Mouse (Mus musculus) embryonic facial prominence, embryonic 13.5 days (tissue): Measurements from ENCODE around the gene Myh6. TPM values are rescaled to one million over a fixed set of nuclear protein-coding genes. Genes with fewer than 3 reads are reported as not detected.

Source experiments
- ATAC-seq: fragments of 200-750 bp; cut with Nextera tagmentation; 2 replicates; pipeline ENCODE4 v1.8.0; 2017; ENCODE audit warnings: low read depth; ENCODE audit not compliant: insufficient number of reproducible peaks, insufficient read depth, low FRiP score, low TSS enrichment
- H3K27ac ChIP-seq: fragments of 300-500 bp; sonication (generic); 2 replicates; pipeline ENCODE4 v1.5.1; 2015; ENCODE audit warnings: moderate library complexity, mild to moderate bottlenecking, inconsistent platforms
- H3K27me3 ChIP-seq: fragments of 300-500 bp; sonication (generic); 2 replicates; pipeline ENCODE4 v1.6.1; 2015; ENCODE audit warnings: mild to moderate bottlenecking, inconsistent platforms
- H3K36me3 ChIP-seq: fragments of 300-500 bp; sonication (generic); 2 replicates; pipeline ENCODE4 v1.6.1; 2015; ENCODE audit warnings: mild to moderate bottlenecking, inconsistent platforms
- H3K4me1 ChIP-seq: fragments of 300-500 bp; sonication (generic); 2 replicates; pipeline ENCODE4 v1.6.1; 2015; ENCODE audit warnings: inconsistent platforms
- H3K4me2 ChIP-seq: fragments of 300-500 bp; sonication (generic); 2 replicates; pipeline ENCODE4 v1.6.1; 2015; ENCODE audit warnings: moderate library complexity, mild to moderate bottlenecking, inconsistent platforms
- H3K4me3 ChIP-seq: fragments of 300-500 bp; sonication (generic); 2 replicates; pipeline ENCODE4 v1.5.1; 2015; ENCODE audit warnings: mild to moderate bottlenecking, inconsistent platforms
- H3K9ac ChIP-seq: fragments of 300-500 bp; sonication (generic); 2 replicates; pipeline ENCODE4 v1.6.1; 2015; ENCODE audit warnings: mild to moderate bottlenecking, inconsistent platforms
- H3K9me3 ChIP-seq: fragments of 300-500 bp; sonication (generic); 2 replicates; pipeline ENCODE4 v1.6.1; 2016; ENCODE audit warnings: inconsistent platforms
- WGBS: fragments of 180-500 bp; shearing (Covaris S2); methylation state at CpG from one replicate; pipeline ENCODE4 v1.1.7; 2015; ENCODE audit warnings: mixed read lengths; 5-methylcytosine and 5-hydroxymethylcytosine counted together
- polyA plus RNA-seq: library from polyadenylated mRNA; unstranded; fragments of >200 nt; fragmentation: Nextera tagmentation; extraction: Ambion mirVana; gene quantifications from 2 replicates; pipeline ENCODE4 v1.2.1, GENCODE M21; 2015

The Myh6 gene
- 0.74 and 4.9 TPM in 2 replicates for polyA plus RNA-seq

DNA sequence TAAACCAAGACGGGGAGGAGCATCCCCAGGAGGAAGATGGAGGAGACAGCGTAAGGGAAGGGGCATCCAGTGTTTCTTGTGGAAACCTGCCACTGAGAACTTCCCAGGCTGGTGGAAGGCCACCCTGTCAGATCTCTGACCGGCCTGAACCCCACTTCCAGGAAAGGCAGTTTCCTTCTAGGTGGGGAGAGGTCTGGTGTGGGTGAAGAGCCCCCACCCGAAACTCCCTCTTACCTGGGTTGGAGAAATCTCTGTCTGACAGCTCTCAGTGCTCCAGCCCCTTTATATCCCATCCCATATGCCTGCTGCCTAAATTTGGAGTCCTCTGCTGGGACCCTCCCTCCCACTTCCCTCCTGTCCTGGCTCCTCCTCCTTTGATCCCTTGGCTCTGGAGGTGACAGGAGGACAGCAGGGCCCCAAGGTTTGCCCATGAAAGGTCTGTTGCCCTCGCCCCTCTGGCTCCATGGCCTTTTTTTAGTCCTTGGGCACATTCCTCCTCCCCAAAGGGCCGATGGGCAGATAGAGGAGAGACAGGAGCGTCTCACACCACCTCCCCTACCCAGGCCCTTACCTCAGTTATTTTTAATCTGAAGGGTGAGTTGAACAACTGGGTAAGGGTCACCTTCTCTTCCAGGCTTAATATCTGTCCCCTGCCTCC lies at the start of gene Myh6:
Myh6 (minus strand) TSS at position 608 of the 658 bp plus-strand sequence.
- H3K4me3 ChIP-seq = no peak within 1 kb of the TSS
- H3K9me3 ChIP-seq = no peaks in the 10 kb centered on the region
- ATAC-seq = no peak
- no peak within 1 kb of the TSS for H3K9ac ChIP-seq
- no peaks in the 10 kb centered on the region for H3K36me3 ChIP-seq
- H3K27me3 ChIP-seq = no peaks in the 10 kb centered on the region
- no peak within 1 kb of the TSS for H3K27ac ChIP-seq
- no peaks in the 10 kb centered on the region for H3K4me1 ChIP-seq
- 71% methylated on average over 7 of the region's 7 CpGs for WGBS
- no peak within 1 kb of the TSS for H3K4me2 ChIP-seq

DNA sequence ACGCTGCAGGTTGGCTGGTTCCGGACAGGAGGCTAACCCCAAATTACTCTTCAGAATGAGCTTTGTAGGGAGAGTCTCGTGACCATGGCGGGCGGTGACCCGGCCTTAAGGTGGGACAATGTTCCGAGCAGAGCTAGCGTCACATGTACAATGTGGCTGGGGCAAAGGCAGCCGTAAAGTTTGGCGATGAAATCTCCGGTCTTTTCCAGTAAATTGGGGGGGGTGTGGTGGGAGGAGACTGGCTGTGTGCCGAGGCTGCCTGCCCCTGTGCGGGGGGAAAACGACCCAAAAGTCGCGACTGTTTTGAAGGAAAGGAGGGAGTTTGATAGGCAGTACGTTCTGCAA lies 49.0 kb upstream of the Myh6 start:
- Histone ChIP-seq H3K9ac (peak overlapping the region; percentile 91), H3K9me3 (no peaks in the 10 kb centered on the region), H3K4me1 (no peaks in the 10 kb centered on the region), H3K27ac (peak overlapping the region; percentile 88), H3K36me3 (peaks cover 23% of the 10 kb centered on the region), H3K27me3 (no peaks in the 10 kb centered on the region), H3K4me2 (peak overlapping the region; percentile 83), H3K4me3 (peak overlapping the region; percentile 86)
- no peak for ATAC-seq
- WGBS = under 1% methylated on average over 17 of the region's 17 CpGs

DNA sequence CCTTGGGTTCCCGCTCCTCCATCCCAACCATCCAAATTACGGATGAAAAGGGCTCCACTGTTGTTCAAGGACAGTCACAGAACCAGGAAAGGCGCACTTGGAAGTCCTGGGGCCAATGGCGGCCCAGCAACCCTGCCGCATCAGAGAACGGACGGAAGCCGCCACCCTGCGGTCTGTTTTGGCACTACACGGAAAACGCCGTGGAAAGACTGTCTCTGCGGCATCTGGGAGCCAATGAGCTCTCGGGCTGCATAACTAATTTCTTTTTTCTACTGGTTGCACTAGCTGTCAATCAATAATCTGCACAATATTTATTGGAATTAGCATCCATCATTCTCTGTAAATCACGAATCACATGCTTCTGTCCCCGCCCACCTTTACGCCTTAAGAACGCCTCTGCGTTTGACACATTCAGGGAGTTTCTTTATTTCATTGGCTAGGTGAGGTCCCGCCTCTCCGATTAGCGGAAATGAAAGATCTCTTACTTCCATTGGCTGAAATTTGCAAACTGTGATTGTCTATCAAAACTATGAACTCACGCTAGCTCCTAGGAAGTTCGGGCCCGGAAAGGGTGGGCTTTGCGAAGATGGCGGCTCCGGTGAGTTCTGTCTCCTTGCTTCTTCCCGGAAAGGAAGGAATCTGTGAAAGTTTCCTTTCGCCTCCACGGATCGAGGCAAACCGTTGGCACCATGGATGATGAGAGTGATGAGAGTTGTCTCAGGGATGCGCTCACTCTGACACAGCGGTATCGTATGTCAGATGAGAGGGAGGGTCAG lies 48.5 kb upstream of the Myh6 start, which contains the start of gene Ngdn:
Ngdn (plus strand) TSS at position 464 of the 776 bp plus-strand sequence.
- ATAC-seq = peak; percentile 95
- no peaks in the 10 kb centered on the region for H3K27me3 ChIP-seq

DNA sequence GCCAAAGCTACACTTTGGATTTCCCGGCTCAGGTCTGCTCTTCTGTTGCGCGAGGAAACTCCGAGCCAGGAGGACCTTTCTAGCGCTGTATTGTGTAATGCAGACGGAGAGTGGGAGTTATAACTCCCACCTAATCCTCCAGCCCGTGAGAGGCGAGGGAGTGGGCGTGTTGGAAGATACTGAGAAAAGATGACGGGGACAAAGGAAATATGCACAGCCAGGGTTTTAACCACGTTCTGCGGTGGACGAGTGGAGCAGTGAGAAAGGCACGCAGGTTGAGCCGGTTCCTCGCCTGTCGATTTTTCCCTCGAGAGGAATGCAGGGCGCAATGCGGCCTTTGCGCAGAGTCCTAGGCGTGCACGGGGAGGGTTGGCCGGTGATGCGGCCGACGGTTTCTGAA lies 47.9 kb upstream of the Myh6 start:
- peak; percentile 68 for ATAC-seq
- Histone ChIP-seq H3K4me3 (peak overlapping the region; percentile 52), H3K36me3 (peaks cover 15% of the 10 kb centered on the region), H3K4me2 (peak overlapping the region; percentile 66), H3K27ac (peak overlapping the region; percentile 95), H3K9me3 (no peaks in the 10 kb centered on the region), H3K4me1 (no peaks in the 10 kb centered on the region), H3K27me3 (no peaks in the 10 kb centered on the region), H3K9ac (peak overlapping the region; percentile 79)
- WGBS = under 1% methylated on average over 27 of the region's 27 CpGs

More for the DNA sequence above, 48.5 kb upstream of the Myh6 start, which contains the start of gene Ngdn:
- Histone ChIP-seq H3K27ac (peak within 1 kb of the TSS; percentile 95), H3K4me3 (peak within 1 kb of the TSS; percentile 86), H3K4me2 (peak within 1 kb of the TSS; percentile 83), H3K36me3 (peaks cover 18% of the 10 kb centered on the region), H3K4me1 (no peaks in the 10 kb centered on the region), H3K9ac (peak within 1 kb of the TSS; percentile 91), H3K9me3 (no peaks in the 10 kb centered on the region)
- WGBS = under 1% methylated on average over 36 of the region's 36 CpGs

DNA sequence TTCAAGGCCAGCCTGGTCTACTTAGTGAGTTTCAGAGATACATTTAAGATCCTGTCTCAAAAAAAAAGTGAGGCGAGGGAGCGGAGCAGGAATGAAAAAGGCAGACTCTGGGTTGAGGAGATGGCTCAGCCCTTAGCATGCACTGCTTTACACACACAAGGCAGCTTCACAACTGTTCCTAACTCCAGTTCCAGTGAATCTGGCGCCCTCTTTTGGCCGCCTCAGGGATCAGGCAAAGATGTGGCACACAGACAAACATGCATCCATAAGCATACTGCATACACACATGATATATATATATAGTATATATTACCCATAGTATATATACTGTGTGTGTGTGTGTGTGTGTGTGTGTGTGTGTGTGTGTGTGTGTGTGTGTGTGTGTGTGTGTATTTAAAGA lies 44.4 kb upstream of the Myh6 start:
- Histone ChIP-seq H3K9me3 (no peaks in the 10 kb centered on the region), H3K9ac (no peak overlapping the region), H3K4me2 (no peak overlapping the region), H3K27ac (no peak overlapping the region), H3K4me1 (no peaks in the 10 kb centered on the region), H3K27me3 (no peaks in the 10 kb centered on the region), H3K4me3 (no peak overlapping the region), H3K36me3 (no peaks in the 10 kb centered on the region)
- no peak for ATAC-seq
- WGBS = 59% methylated on average over 4 of the region's 4 CpGs

DNA sequence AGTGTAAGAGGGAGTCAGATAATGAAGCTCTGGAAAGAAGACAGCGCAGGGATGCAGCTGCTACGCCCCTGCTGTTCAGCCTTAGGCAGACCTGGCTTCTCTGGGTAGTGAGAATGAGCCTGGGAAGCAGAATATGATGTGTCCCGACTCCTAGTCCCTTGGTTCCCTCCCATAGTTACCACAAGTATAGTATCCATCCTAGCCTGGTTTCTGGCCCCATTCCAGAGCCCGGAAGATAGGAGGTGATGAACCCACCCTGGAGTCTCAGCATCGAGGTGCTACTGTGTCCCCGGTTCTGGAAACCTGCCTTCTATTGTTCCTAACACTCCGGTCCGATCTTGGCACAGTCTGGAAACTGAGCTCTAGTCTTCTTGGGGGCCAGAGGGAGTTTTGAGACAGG lies 41.7 kb upstream of the Myh6 start:
- no peak for ATAC-seq
- 75% methylated on average over 8 of the region's 8 CpGs for WGBS
- Histone ChIP-seq H3K27me3 (no peaks in the 10 kb centered on the region), H3K9ac (no peak overlapping the region), H3K27ac (no peak overlapping the region), H3K4me3 (no peak overlapping the region), H3K4me2 (no peak overlapping the region), H3K36me3 (no peaks in the 10 kb centered on the region), H3K4me1 (0 out of 2 replicates have a peak, but pooled peaks cover 7% of the 10 kb centered on the region), H3K9me3 (no peaks in the 10 kb centered on the region)

DNA sequence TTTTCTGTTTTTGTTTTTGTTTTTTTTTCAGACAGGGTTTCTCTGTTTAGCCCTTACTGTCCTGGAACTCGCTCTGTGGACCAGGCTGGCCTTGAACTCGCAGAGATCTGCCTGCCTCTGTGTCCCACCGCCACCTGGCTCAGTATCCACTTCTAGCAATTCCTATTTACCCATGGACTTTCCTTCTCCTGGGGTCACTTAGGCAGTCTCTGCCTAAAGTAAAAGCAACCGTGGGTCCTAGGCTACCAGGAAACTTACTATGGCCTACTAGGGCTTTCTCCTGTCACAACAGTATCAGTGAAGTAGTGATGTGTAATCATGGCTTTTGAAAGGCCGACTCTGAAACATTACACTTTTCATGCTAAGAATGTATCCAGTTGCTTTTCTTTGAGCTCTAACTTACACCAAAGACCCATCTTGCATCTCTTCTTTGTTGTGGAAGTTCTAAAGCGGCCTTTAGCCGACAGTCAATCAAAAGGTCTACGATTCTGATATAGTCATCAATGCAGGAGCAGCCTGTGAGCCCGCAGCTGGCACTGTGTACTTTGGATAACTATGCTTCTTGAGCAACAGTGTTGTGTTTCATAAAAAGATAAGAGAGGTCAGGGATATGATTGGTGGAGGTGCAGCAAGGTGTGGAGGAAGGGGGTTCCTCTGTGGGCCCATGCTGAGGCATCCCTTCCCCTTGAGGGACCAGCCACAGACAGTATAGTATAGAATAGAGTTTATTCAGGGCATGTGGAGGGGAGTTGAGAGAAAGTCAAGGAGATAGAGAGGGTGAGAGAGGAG lies 40.6 kb upstream of the Myh6 start:
- H3K27ac ChIP-seq = no peak overlapping the region
- no peak overlapping the region for H3K4me3 ChIP-seq
- H3K27me3 ChIP-seq = no peaks in the 10 kb centered on the region
- no peak for ATAC-seq
- WGBS = 86% methylated on average over 9 of the region's 9 CpGs
- H3K4me1 ChIP-seq = 0 out of 2 replicates have a peak, but pooled peaks cover 9% of the 10 kb centered on the region
- no peak overlapping the region for H3K4me2 ChIP-seq
- no peaks in the 10 kb centered on the region for H3K36me3 ChIP-seq
- H3K9me3 ChIP-seq = no peaks in the 10 kb centered on the region
- H3K9ac ChIP-seq = no peak overlapping the region

DNA sequence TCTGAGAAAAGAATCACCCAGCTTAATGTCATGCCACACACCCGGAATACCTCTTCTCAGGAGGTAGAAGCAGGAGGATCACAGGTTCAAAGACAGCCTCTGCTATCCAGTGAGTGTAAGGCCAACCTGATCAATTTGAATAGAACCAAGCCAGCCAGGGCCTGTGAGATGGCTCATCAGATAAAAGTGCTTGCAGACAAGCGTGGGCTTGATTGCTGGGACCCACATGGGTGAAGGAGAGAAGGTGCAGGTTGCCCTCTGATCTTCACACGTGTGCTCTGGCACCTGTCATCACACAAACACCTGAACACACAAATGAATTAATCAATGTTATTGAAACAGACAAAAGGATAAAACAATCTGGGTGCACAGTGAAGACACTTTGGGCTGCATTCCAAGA lies 39.8 kb upstream of the Myh6 start:
- WGBS = 68% methylated on average over 3 of the region's 3 CpGs
- no peaks in the 10 kb centered on the region for H3K36me3 ChIP-seq
- H3K27me3 ChIP-seq = no peaks in the 10 kb centered on the region
- H3K27ac ChIP-seq = no peak overlapping the region
- H3K4me1 ChIP-seq = 0 out of 2 replicates have a peak, but pooled peaks cover 11% of the 10 kb centered on the region
- H3K4me2 ChIP-seq = no peak overlapping the region
- H3K9ac ChIP-seq = no peak overlapping the region
- H3K4me3 ChIP-seq = no peak overlapping the region
- no peak for ATAC-seq
- H3K9me3 ChIP-seq = no peaks in the 10 kb centered on the region

DNA sequence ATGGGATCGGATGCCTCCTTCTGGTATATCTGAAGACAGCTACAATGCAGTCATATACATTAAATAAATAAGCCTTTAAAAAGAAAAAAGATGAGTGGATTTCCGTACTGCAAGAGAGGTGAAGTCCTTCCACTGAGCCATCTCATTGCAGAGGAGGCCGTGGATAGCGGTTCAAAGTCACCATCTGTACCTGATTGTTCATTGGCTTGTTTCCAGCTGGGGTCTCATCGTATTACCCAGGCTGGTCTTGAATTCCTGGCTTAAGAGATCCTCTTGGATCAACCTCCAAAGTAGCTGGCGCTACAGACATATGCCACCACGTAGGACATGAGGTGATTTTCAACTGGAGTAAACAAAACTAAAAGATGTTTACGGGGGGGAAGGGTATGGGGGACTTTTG lies 39.2 kb upstream of the Myh6 start:
- H3K4me3 ChIP-seq = no peak overlapping the region
- H3K27ac ChIP-seq = no peak overlapping the region
- 62% methylated on average over 8 of the region's 8 CpGs for WGBS
- H3K4me1 ChIP-seq = 0 out of 2 replicates have a peak, but pooled peaks cover 11% of the 10 kb centered on the region
- H3K27me3 ChIP-seq = no peaks in the 10 kb centered on the region
- H3K36me3 ChIP-seq = no peaks in the 10 kb centered on the region
- H3K9ac ChIP-seq = no peak overlapping the region
- no peak overlapping the region for H3K4me2 ChIP-seq
- H3K9me3 ChIP-seq = no peaks in the 10 kb centered on the region
- ATAC-seq = no peak

DNA sequence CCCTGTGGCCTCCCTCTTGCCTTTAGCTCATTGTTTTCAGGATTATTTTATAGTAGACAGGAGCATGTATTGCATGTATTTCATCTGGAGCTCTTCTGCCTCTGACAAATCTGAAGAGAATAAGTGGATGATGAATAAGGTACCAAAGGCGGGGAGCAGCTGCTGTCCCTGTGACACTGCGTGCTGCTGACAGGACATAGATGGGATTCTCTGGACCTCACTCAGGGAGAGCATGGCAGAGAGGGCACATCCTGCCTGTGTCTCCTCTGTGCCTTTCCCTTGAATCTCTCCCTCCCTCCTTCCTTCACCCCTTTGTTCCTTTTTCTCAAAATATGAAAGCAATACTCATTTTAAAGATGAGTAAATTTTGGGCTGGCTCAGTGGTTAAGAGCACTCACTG lies 38.8 kb upstream of the Myh6 start:
- Histone ChIP-seq H3K9me3 (no peaks in the 10 kb centered on the region), H3K4me3 (no peak overlapping the region), H3K27me3 (no peaks in the 10 kb centered on the region), H3K9ac (no peak overlapping the region), H3K36me3 (no peaks in the 10 kb centered on the region), H3K27ac (no peak overlapping the region), H3K4me2 (no peak overlapping the region), H3K4me1 (0 out of 2 replicates have a peak, but pooled peaks cover 11% of the 10 kb centered on the region)
- 71% methylated on average over 2 of the region's 2 CpGs for WGBS
- ATAC-seq = no peak
